Mouse (Mus musculus): Measurements from ENCODE around the gene Mex3d.

GRCm38 (mm10) chr10:80374063-80374462, 13.4 kb downstream of the Mex3d start:
- TF ChIP-seq GATA1 (IDR thresholded peaks at IDR 0.05; ENCODE audit: borderline replicate concordance, low read length): no peak
- no peak for TF ChIP-seq FLI1 (IDR thresholded peaks at IDR 0.05; ENCODE audit: low read length)
